Mouse (Mus musculus) CD4-positive, CD25-positive, alpha-beta regulatory T cell, adult 4 months (primary cell): ENCODE results near the gene Rab12. TPM values are rescaled to one million over a fixed set of nuclear protein-coding genes. Genes with fewer than 3 reads are reported as not detected.

Experiments
- ATAC-seq: one replicate; pipeline ENCODE4 v1.8.0; 2017
- polyA plus RNA-seq, 2 experiments: library from polyadenylated mRNA; unstranded; fragments of 100-300 nt; shearing (Covaris generic); gene quantifications; one replicate each; pipeline ENCODE4 v1.2.1; 2017

Gene Rab12
- polyA plus RNA-seq, 2 experiments from 2014 or later = 13.5 to 15.9 TPM

DNA sequence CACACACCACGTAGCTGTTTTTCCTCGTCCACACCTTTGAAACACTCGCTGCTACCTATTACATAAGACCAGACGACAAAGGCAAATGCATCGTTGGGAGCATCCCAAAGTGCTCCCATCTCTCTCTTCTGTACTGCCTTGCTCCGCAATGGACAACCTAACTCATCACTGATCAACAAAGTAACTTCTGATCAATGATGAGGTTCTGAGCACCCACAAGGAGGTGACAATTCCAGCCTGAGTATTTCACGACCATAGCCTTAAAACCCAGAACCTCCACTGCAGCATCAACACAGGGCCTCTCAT is 72.6 kb downstream of the Rab12 start:
- no peak for ATAC-seq

DNA sequence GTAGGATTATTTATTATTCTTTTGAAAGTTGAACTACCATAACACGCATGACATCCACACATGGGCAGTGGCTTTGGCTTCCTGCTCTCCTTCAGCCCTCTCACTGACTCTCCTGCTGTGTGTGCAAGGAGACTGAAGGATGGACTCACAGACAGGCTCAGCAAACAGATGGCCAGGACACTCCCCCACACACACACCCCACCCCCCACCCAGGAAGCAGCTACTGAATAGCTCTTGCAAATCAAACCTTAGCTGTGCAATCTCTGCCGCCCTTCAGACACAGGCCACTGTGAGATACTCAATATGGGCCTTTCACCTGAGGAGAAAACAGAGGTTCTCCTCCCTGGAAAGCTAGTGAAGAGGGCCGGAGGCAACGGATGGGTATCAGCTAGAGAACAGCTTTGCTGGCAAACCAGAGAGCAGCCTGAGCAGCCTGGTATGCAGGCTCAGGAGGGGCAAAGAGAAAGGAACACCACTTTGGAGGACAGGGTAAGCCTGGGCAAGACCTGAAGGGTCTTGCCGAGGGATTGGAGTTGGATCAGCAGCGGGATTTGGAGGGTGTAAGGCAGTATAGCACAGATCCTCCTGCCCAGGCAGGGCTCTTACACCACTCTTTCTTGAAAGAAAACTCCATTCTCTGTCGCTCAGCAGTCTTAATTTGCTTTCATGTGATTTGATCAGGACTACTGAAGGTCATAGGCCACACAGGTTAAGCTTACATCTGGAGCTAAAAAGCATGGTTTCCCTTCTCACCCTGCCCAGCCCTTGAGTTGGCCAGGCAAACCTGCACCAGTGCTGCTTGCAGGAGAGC is 73.1 kb downstream of the Rab12 start:
- no peak for ATAC-seq

Other genes with a start within 250 kb of the Rab12 start
- gene Mtcl1, start 70.0 kb downstream of the Rab12 start, polyA plus RNA-seq = under 1 TPM in 1 of 2 experiments, not detected in 1; 0.28 TPM
- not detected for gene Themis3, start 74.9 kb upstream of the Rab12 start, polyA plus RNA-seq